Mouse (Mus musculus) brain, embryonic 14.5 days (tissue): ENCODE measurements at regions not wholly inside any gene's neighbourhood (a gene's known extent, or its start where the extent isn't known, plus 50 kb on each side); places are given as distances from the start of the nearest gene placed in this dataset.

Experiments used
- CTCF ChIP-seq: fragments of 200-500 bp; IDR thresholded peaks from 2 replicates; pipeline ENCODE4 v1.5.1; 2012; ENCODE audit warnings: inconsistent platforms, mild to moderate bottlenecking, moderate library complexity, borderline replicate concordance; ENCODE audit not compliant: insufficient read depth, insufficient read length; ENCODE audit errors: extremely low read depth
- POLR2A ChIP-seq: fragments of 200-500 bp; IDR thresholded peaks from 2 replicates; pipeline ENCODE4 v1.6.1; 2012; ENCODE audit warnings: mild to moderate bottlenecking, inconsistent platforms, borderline replicate concordance; ENCODE audit not compliant: poor library complexity, insufficient read depth, insufficient read length, severe bottlenecking; ENCODE audit errors: extremely low read depth

GRCm38 (mm10) chr7:73659551-73659950 lies 80.6 kb upstream of the Fam174b start:
- TF ChIP-seq CTCF (no peak), POLR2A (no peak)
